Mouse (Mus musculus): ENCODE results near the gene Cables2. TPM values are rescaled to one million over a fixed set of nuclear protein-coding genes. Genes with fewer than 3 reads are reported as not detected.

The Cables2 gene
- polyA plus RNA-seq, 1 experiment from 2014 or later: 8.5 TPM

DNA sequence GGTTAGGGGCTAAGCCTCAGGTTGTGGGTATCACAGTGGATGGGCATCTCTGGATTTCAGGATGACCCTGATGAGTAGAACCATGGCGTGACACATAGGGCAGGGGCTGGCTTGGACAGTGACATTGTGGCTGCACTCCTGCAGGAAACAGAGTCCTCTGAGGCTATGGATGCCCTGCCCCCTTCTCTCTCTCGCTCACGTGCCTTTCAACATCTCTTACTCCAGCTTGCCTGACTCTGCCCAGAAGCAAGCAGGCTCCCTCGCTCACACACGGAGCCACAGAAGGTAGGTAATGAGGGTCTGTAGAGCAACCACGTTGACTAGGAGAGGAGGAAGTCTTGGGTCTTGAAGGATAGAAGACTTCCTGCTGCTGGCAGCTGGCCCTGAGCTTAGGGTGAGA is 17.2 kb upstream of the Cables2 start:
- Histone ChIP-seq H3K9ac (ENCODE audit: low read length) (no peak overlapping the region), H3K4me1 (replicated peaks; ENCODE audit: control insufficient read depth, insufficient read depth) (peaks cover 10% of the 10 kb centered on the region), H3K4me3 (ENCODE audit: low read depth, low read length) (no peak overlapping the region), H3K27me3 (ENCODE audit: control insufficient read depth, insufficient read depth, low read length) (no peaks in the 10 kb centered on the region), H3K4me2 (replicated peaks; ENCODE audit: low read depth) (no peak overlapping the region), H3K9me3 (ENCODE audit: control insufficient read depth, low read length) (no peaks in the 10 kb centered on the region), H3K36me3 (ENCODE audit: control insufficient read depth, insufficient read depth, low read length) (no peaks in the 10 kb centered on the region), H3K27ac (replicated peaks) (peak overlapping the region; percentile 30)
- TF ChIP-seq EP300 (optimal IDR thresholded peaks at IDR 0.05): no peak
- no peak for TF ChIP-seq CTCF (IDR thresholded peaks at IDR 0.05; ENCODE audit: low read depth)
- no peak for ATAC-seq (ENCODE audit: low FRiP score, low TSS enrichment)
- DNase-seq (ENCODE audit: low spot score): no peak
- WGBS: 48% methylated on average over 6 of the region's 6 CpGs

DNA sequence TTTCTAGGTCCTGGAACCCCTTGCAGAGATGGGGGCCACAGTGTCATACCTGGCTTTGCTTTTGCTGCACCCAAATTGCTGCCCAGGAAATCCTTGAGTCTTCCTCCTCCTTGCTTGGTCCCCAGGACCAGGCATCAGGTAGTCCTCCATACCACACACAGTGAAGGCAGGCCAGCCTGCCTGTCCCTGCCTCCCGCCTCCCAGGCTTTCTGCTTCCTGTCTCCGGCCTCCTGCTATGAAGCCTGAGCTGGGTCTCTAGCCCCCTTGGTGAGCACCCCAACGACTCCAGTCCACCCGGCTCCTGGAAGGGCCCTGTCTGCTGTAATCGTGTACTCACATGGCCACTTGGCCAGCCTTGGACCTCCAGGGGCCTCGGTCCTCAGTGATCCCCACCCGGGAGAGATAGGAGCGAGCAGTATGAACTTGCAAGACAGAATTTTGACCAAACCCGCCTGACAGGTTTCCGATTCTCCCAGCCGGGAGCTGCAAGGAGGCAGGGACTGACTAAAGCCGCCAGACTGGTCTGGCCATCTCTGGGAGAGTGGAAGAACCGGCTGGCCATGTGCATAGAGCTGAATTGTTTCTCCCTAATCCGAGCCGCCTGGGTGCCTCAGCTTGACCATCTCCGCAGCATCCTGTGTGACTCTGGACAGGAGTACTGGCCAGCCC is 16.3 kb upstream of the Cables2 start, which contains the start of gene Rbbp8nl:
TSS of gene Rbbp8nl (minus strand) at position 440 of the 669 bp plus-strand sequence.
- 39% methylated on average over 16 of the region's 16 CpGs for WGBS
- TF ChIP-seq CTCF (IDR thresholded peaks at IDR 0.05; ENCODE audit: low read depth) (no peak), EP300 (optimal IDR thresholded peaks at IDR 0.05) (peak; percentile 90)
- Histone ChIP-seq H3K4me2 (replicated peaks; ENCODE audit: low read depth) (peak within 1 kb of the TSS; percentile 39), H3K4me3 (ENCODE audit: low read depth, low read length) (peak within 1 kb of the TSS; percentile 18; the same call in 1 of the 2 replicates), H3K36me3 (ENCODE audit: control insufficient read depth, insufficient read depth, low read length) (no peaks in the 10 kb centered on the region), H3K27me3 (ENCODE audit: control insufficient read depth, insufficient read depth, low read length) (no peaks in the 10 kb centered on the region), H3K4me1 (replicated peaks; ENCODE audit: control insufficient read depth, insufficient read depth) (peaks cover 10% of the 10 kb centered on the region), H3K9me3 (ENCODE audit: control insufficient read depth, low read length) (no peaks in the 10 kb centered on the region), H3K9ac (ENCODE audit: low read length) (peak within 1 kb of the TSS; percentile 23; the same call in 1 of the 2 replicates), H3K27ac (replicated peaks) (peak within 1 kb of the TSS; percentile 70)
- ATAC-seq (ENCODE audit: low FRiP score, low TSS enrichment) (peak; percentile 66), DNase-seq (ENCODE audit: low spot score) (peak; percentile 91)

GRCm38 (mm10) chr2:180288966-180289365 is 15.7 kb upstream of the Cables2 start:
- no peak overlapping the region for H3K4me3 ChIP-seq (ENCODE audit: low read depth, low read length)
- no peak for ATAC-seq (ENCODE audit: low FRiP score, low TSS enrichment)

DNA sequence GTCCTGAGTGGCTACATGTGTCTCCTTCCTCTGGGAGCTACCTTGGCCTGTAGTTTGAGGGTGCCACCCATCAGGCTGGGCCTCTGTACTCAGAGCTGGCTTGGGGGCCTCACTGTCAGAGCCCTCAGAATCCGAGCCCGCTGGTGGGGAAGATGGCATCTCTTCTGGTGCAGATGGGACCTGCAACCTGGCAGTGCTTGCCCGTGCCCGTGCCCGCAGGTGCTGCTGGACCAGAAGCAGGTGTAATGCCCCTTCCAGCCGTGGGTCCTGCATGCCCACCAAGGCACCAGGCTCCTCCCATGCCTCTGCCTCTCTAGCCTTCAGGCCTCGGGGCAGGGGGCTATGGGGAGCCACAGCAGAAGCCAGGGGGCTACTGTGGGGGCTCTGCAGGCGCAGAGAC is 6.0 kb upstream of the Cables2 start:
- no peak overlapping the region for H3K9ac ChIP-seq (ENCODE audit: low read length)
- H3K36me3 ChIP-seq (ENCODE audit: control insufficient read depth, insufficient read depth, low read length): no peaks in the 10 kb centered on the region
- H3K27me3 ChIP-seq (ENCODE audit: control insufficient read depth, insufficient read depth, low read length): no peaks in the 10 kb centered on the region
- H3K4me3 ChIP-seq (ENCODE audit: low read depth, low read length): no peak overlapping the region
- WGBS: 82% methylated on average over 8 of the region's 8 CpGs
- no peak for DNase-seq (ENCODE audit: low spot score)
- H3K9me3 ChIP-seq (ENCODE audit: control insufficient read depth, low read length): no peaks in the 10 kb centered on the region
- TF ChIP-seq EP300 (optimal IDR thresholded peaks at IDR 0.05): no peak
- H3K27ac ChIP-seq (replicated peaks): 0 out of 2 replicates have a peak overlapping the region, but pooled peaks have one; percentile 13
- ATAC-seq (ENCODE audit: low FRiP score, low TSS enrichment): no peak
- H3K4me1 ChIP-seq (replicated peaks; ENCODE audit: control insufficient read depth, insufficient read depth): no peaks in the 10 kb centered on the region
- no peak overlapping the region for H3K4me2 ChIP-seq (replicated peaks; ENCODE audit: low read depth)

More at GRCm38 (mm10) chr2:180288966-180289365, 15.7 kb upstream of the Cables2 start:
- no peaks in the 10 kb centered on the region for H3K27me3 ChIP-seq (ENCODE audit: control insufficient read depth, insufficient read depth, low read length)
- H3K27ac ChIP-seq (replicated peaks): peak overlapping the region; percentile 70
- no peaks in the 10 kb centered on the region for H3K9me3 ChIP-seq (ENCODE audit: control insufficient read depth, low read length)
- no peak for DNase-seq (ENCODE audit: low spot score)
- peak overlapping the region; percentile 39; the same call in 1 of the 2 replicates for H3K4me2 ChIP-seq (replicated peaks; ENCODE audit: low read depth)
- WGBS: 38% methylated on average over 11 of the region's 11 CpGs
- peaks cover 10% of the 10 kb centered on the region for H3K4me1 ChIP-seq (replicated peaks; ENCODE audit: control insufficient read depth, insufficient read depth)
- TF ChIP-seq CTCF (IDR thresholded peaks at IDR 0.05; ENCODE audit: low read depth) (no peak), EP300 (optimal IDR thresholded peaks at IDR 0.05) (no peak)
- 0 out of 2 replicates have a peak overlapping the region, but pooled peaks have one; percentile 23 for H3K9ac ChIP-seq (ENCODE audit: low read length)
- no peaks in the 10 kb centered on the region for H3K36me3 ChIP-seq (ENCODE audit: control insufficient read depth, insufficient read depth, low read length)

- Histone ChIP-seq H3K4me3 (ENCODE audit: low read depth, low read length) (no peak overlapping the region), H3K4me1 (replicated peaks; ENCODE audit: control insufficient read depth, insufficient read depth) (no peaks in the 10 kb centered on the region), H3K36me3 (ENCODE audit: control insufficient read depth, insufficient read depth, low read length) (no peaks in the 10 kb centered on the region), H3K9me3 (ENCODE audit: control insufficient read depth, low read length) (no peaks in the 10 kb centered on the region), H3K27ac (replicated peaks) (peak overlapping the region; percentile 90), H3K4me2 (replicated peaks; ENCODE audit: low read depth) (no peak overlapping the region), H3K9ac (ENCODE audit: low read length) (no peak overlapping the region), H3K27me3 (ENCODE audit: control insufficient read depth, insufficient read depth, low read length) (no peaks in the 10 kb centered on the region)
- TF ChIP-seq CTCF (IDR thresholded peaks at IDR 0.05; ENCODE audit: low read depth) (no peak), EP300 (optimal IDR thresholded peaks at IDR 0.05) (no peak)
- ATAC-seq (ENCODE audit: low FRiP score, low TSS enrichment): no peak
- WGBS: 54% methylated on average over 8 of the region's 8 CpGs
- no peak for DNase-seq (ENCODE audit: low spot score)
Measured at GRCm38 (mm10) chr2:180277773-180278320, 4.6 kb upstream of the Cables2 start.

GRCm38 (mm10) chr2:180276851-180277259 is 3.6 kb upstream of the Cables2 start:
- Histone ChIP-seq H3K27ac (replicated peaks) (peak overlapping the region; percentile 90), H3K4me3 (ENCODE audit: low read depth, low read length) (no peak overlapping the region), H3K36me3 (ENCODE audit: control insufficient read depth, insufficient read depth, low read length) (no peaks in the 10 kb centered on the region), H3K4me1 (replicated peaks; ENCODE audit: control insufficient read depth, insufficient read depth) (0 out of 2 replicates have a peak, but pooled peaks cover 4% of the 10 kb centered on the region), H3K4me2 (replicated peaks; ENCODE audit: low read depth) (no peak overlapping the region), H3K9me3 (ENCODE audit: control insufficient read depth, low read length) (no peaks in the 10 kb centered on the region), H3K27me3 (ENCODE audit: control insufficient read depth, insufficient read depth, low read length) (no peaks in the 10 kb centered on the region), H3K9ac (ENCODE audit: low read length) (no peak overlapping the region)
- TF ChIP-seq EP300 (optimal IDR thresholded peaks at IDR 0.05) (no peak), CTCF (IDR thresholded peaks at IDR 0.05; ENCODE audit: low read depth) (no peak)
- DNase-seq (ENCODE audit: low spot score): peak; percentile 91
- WGBS: 45% methylated on average over 8 of the region's 8 CpGs
- ATAC-seq (ENCODE audit: low FRiP score, low TSS enrichment): peak; percentile 79

Measured in stomach, postnatal 0 days (tissue).